Mouse (Mus musculus) CH12.LX (cell line): ENCODE results near the gene Atp1a1.

Experiments
- BHLHE40 ChIP-seq: IDR thresholded peaks from 2 replicates; pipeline ENCODE4 v1.6.1; 2011; ENCODE audit warnings: mild to moderate bottlenecking, low read depth, low read length, improper control_type of control experiment
- CTCF ChIP-seq, 2 experiments: IDR thresholded peaks in 1 of 2; conservative IDR thresholded peaks in 1 of 2; 2 replicates each; pipeline ENCODE4 v1.5.1; 2011 to 2012; ENCODE audit warnings: low read depth in 2 of 2, low read length in 2 of 2, improper control_type of control experiment in 1 of 2, inconsistent platforms in 1 of 2, mild to moderate bottlenecking in 1 of 2, moderate library complexity in 1 of 2
- ELF1 ChIP-seq: IDR thresholded peaks from 2 replicates; pipeline ENCODE4 v1.6.1; 2014; ENCODE audit warnings: low read depth, mild to moderate bottlenecking, inconsistent platforms, low read length, improper control_type of control experiment
- EP300 ChIP-seq: IDR thresholded peaks from 2 replicates; pipeline ENCODE4 v1.6.1; 2011; ENCODE audit warnings: low read length, improper control_type of control experiment
- ETS1 ChIP-seq: conservative IDR thresholded peaks from 2 replicates; pipeline ENCODE4 v1.6.1; 2012; ENCODE audit warnings: low read depth, mild to moderate bottlenecking, inconsistent platforms, low read length, improper control_type of control experiment, moderate library complexity
- HCFC1 ChIP-seq: IDR thresholded peaks from 2 replicates; pipeline ENCODE4 v1.6.1; 2012; ENCODE audit warnings: low read depth, mild to moderate bottlenecking, inconsistent platforms, low read length, improper control_type of control experiment
- KAT2A ChIP-seq: IDR thresholded peaks from 2 replicates; pipeline ENCODE4 v1.6.1; 2012; ENCODE audit warnings: low read length, improper control_type of control experiment, inconsistent platforms; ENCODE audit not compliant: insufficient replicate concordance
- MAZ ChIP-seq: IDR thresholded peaks from 2 replicates; pipeline ENCODE4 v1.6.1; 2012; ENCODE audit warnings: low read depth, mild to moderate bottlenecking, inconsistent platforms, low read length, improper control_type of control experiment, moderate library complexity
- MEF2A ChIP-seq: IDR thresholded peaks from 2 replicates; pipeline ENCODE4 v1.6.1; 2014; ENCODE audit warnings: low read depth, mild to moderate bottlenecking, inconsistent platforms, low read length, improper control_type of control experiment, borderline replicate concordance
- POLR2A ChIP-seq: IDR thresholded peaks from 2 replicates; pipeline ENCODE4 v1.6.1; 2011; ENCODE audit warnings: low read depth, mild to moderate bottlenecking, improper control_type of control experiment, low read length
- RAD21 ChIP-seq: IDR thresholded peaks from 2 replicates; pipeline ENCODE4 v1.6.1; 2011; ENCODE audit warnings: low read depth, mild to moderate bottlenecking, low read length, improper control_type of control experiment, moderate library complexity
- SIN3A ChIP-seq: IDR thresholded peaks from 2 replicates; pipeline ENCODE4 v1.6.1; 2012; ENCODE audit warnings: low read length, improper control_type of control experiment, inconsistent platforms
- TCF12 ChIP-seq: IDR thresholded peaks from 2 replicates; pipeline ENCODE4 v1.6.1; 2014; ENCODE audit warnings: low read depth, mild to moderate bottlenecking, inconsistent platforms, low read length, improper control_type of control experiment
- ZC3H11A ChIP-seq: IDR thresholded peaks from 2 replicates; pipeline ENCODE4 v1.6.1; 2012; ENCODE audit warnings: low read depth, mild to moderate bottlenecking, inconsistent platforms, low read length, improper control_type of control experiment

DNA sequence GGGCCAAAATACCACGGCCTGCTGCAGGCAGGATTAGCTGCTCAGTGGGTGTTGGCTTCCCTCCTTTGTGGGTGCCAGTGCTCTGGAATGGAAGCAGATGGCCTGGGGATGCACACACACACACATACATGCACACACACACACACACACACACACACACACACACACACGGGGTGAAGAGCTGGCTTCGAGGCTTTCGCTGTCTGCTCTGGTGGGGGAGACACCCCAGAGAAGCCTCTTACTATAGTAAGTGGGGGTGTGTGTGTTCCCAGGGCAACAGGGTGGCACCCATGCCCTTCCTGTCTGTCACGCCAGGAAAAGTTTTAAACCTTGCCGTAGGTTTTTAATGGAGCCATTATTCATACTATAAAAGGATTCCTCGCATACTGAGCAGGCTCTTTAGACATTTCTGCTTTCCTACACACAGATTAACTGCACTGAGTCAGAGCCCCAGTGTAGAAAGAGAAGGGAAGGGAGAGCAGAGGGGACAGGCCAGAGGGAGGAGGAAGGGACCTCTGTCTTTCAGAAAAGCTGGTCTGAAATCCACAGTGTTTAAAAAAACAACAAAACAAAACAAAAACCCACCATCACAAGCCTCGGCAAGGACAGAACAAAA is 32.9 kb downstream of the Atp1a1 start:
- TF ChIP-seq HCFC1 (no peak), RAD21 (no peak), CTCF (conservative IDR thresholded peaks at IDR 0.05 in 1 of 2, IDR thresholded peaks at IDR 0.05 in 1 of 2; ENCODE audit: low read depth in 2 of 2, low read length in 2 of 2) (no peak), BHLHE40 (no peak), MEF2A (no peak), EP300 (no peak), SIN3A (no peak), KAT2A (no peak), POLR2A (no peak), TCF12 (no peak), ZC3H11A (no peak), MAZ (no peak), ELF1 (no peak), ETS1 (no peak)
